Mouse (Mus musculus) layer of hippocampus, adult 2 months (tissue): ENCODE results near the gene Resp18. TPM values are rescaled to one million over a fixed set of nuclear protein-coding genes. Genes with fewer than 3 reads are reported as not detected.

Experiments
- DNase-seq, 2 experiments: peaks; one replicate each; pipeline ENCODE4 v3.0.0; 2022; ENCODE audit warnings: low spot score in 2 of 2
- H3K27ac ChIP-seq: fragments of 200-600 bp; 2 replicates; pipeline ENCODE4 v1.8.1; 2022
- H3K4me3 ChIP-seq: fragments of 200-600 bp; 2 replicates; pipeline ENCODE4 v1.8.1; 2022; ENCODE audit warnings: mild to moderate bottlenecking
- CTCF ChIP-seq: fragments of 200-600 bp; conservative IDR thresholded peaks from 2 replicates; pipeline ENCODE4 v1.8.1; 2022; ENCODE audit warnings: antibody characterized with exemption, mild to moderate bottlenecking, moderate library complexity
- total RNA-seq, 2 experiments: library from RNA; stranded (reverse); gene quantifications; 2 replicates each; pipeline ENCODE4 v1.2.3; 2021

Resp18 gene
- total RNA-seq, 2 experiments from 2014 or later: 82.5 to 106 TPM

DNA sequence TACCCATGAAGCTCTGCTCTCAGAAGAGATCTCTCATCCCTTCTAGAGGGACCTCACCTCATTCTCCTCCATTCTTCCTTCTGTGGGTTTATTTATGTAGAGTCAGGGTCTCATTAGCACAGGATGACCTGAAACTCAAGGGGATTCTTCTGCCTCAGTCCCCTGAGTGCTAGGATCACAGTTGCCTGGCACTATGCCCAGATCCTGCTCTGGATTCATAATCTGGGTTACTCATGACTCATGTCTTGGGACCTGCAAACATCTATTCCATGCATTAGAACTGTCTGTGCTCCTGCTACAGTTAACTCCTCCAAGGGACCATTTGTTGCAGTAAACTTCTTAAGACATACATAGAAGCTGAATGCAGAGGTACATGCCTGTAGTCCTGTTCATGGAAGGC, 16.9 kb downstream of the Resp18 start:
- TF ChIP-seq CTCF: no peak
- no peak for DNase-seq
- Histone ChIP-seq H3K4me3 (no peak overlapping the region), H3K27ac (no peak overlapping the region)

DNA sequence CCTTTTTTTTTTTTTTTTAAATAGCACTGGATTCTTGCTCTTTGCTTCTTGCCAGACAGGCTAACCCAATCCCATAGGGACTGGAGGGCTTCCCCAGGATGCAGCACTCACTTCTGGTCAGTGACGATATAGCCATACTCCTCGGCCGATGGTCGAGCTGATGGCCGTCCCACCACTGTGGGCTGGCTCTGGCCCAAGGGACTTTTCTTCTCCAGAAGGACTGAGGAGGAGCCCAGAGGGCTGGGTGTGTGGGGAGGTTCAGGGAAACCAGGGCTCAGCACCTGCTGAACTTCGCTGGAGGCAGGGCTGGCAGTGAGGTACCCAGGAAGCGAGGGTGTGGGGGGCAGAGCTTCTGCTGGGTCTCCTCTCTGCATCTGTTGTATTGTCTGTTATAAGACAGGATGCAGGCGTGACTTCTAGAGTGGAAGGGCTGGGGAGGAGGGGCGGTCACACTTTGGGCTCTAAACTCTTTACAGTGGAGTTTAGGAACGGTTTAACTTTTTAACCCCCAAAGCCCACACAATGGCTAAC, 22.6 kb downstream of the Resp18 start:
- H3K27ac ChIP-seq: no peak overlapping the region
- no peak for TF ChIP-seq CTCF
- no peak for DNase-seq

DNA sequence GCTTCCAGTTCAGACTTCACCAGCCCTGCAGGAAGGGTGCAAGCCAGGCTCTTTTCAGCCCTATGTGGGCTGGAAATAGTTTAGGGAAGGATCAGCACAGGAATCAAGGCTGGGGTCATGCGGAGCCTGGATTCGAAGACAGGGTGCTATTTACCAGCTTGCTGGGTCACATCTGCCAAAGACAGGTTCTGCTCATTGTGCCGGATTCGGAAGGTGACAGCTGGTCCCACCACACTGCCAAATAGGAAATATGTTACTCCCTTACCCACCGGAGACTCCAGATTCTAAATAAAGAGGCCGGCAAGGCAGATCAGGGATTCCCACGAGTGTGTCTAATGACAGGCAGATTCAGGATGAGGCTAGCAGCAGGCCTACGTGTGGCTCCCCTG, 23.6 kb downstream of the Resp18 start:
- Histone ChIP-seq H3K4me3 (no peak overlapping the region), H3K27ac (peak overlapping the region; percentile 61; the same call in 1 of the 2 replicates)
- DNase-seq: no peak
- no peak; the same call in none of the 2 replicates for TF ChIP-seq CTCF

More for the DNA sequence above, 22.6 kb downstream of the Resp18 start:
- H3K4me3 ChIP-seq: no peak overlapping the region

DNA sequence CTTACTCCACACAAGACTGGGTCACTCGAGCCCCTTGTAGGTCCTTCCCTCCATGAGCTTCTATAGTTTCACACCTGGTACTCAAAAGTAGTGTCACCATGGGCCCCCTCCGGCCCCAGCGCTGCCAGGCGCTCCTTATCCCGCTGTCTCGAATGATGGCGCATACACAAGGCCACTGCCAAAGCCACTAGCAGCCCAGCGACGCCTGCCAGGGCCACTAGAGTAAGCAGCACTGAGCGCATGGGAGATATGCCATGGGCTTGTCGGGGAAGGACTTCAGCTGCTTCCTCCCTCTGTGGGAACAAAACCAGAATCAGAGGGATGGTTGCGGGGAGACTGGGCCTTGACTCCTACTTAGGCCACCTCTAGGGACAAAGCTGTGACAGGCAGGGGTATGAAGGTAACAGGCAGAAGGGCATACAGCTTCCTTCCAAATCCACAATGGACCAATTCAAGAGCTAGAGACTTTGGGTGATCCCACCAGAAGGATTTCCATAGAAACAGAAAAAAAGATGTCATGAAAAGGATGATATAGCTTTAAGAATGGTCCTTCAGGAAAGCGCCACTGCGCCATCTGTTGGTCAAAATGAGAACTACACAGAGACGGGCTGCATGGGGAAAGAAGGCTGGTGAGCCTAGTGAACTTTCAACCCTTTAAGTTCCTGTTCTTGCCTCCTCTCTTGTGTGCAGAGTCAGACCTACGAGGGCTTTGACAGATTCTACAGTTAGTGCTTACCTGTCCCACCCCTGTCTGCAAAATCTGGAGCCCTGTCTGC, 24.2 kb downstream of the Resp18 start:
- H3K27ac ChIP-seq: peak overlapping the region; percentile 61; the same call in 1 of the 2 replicates
- TF ChIP-seq CTCF: peak; percentile 97
- peak; percentile 75 to 91 for DNase-seq
- no peak overlapping the region for H3K4me3 ChIP-seq

DNA sequence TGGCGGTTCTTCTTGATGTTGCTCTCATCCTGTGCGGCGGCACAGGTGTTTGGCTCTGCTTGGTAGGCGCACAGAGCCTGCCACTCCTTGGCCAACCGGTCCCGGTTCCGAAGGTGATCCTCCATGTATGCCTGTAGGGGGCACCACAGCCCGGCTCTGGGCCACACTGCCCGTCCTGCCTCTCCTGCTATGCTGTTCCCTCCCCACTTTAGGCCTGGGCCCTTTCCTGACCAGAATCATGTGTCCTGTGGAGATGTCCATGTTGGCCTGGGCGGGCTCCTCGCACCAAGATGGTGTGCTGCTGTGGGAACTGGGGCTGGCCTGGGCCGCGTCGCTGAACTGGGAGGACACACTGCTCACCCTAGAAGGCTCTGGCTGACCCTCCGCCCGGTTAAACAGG, 25.2 kb downstream of the Resp18 start:
- DNase-seq: no peak
- H3K27ac ChIP-seq: no peak overlapping the region
- TF ChIP-seq CTCF: peak; percentile 66
- no peak overlapping the region for H3K4me3 ChIP-seq

DNA sequence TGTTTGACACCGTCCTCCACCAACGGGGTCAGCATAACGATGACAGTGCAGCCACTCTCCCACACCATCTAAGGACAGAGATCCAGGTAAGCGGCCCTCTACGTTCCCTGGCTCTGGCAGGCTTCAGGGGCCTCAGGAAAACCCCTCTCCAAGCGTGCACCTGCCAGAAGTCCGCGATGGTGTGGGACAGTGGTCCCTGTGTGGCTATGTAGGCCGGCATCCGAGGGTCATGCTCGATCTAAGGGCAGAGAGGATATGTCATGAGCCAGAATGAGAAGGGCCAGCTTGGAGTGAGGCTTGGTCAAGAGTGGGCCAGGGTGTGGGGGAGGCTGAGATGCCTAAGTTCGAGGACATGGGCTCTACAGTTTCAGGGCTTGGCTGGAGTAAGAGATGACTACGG, 25.9 kb downstream of the Resp18 start:
- Histone ChIP-seq H3K4me3 (no peak overlapping the region), H3K27ac (no peak overlapping the region)
- no peak for TF ChIP-seq CTCF
- DNase-seq: no peak

DNA sequence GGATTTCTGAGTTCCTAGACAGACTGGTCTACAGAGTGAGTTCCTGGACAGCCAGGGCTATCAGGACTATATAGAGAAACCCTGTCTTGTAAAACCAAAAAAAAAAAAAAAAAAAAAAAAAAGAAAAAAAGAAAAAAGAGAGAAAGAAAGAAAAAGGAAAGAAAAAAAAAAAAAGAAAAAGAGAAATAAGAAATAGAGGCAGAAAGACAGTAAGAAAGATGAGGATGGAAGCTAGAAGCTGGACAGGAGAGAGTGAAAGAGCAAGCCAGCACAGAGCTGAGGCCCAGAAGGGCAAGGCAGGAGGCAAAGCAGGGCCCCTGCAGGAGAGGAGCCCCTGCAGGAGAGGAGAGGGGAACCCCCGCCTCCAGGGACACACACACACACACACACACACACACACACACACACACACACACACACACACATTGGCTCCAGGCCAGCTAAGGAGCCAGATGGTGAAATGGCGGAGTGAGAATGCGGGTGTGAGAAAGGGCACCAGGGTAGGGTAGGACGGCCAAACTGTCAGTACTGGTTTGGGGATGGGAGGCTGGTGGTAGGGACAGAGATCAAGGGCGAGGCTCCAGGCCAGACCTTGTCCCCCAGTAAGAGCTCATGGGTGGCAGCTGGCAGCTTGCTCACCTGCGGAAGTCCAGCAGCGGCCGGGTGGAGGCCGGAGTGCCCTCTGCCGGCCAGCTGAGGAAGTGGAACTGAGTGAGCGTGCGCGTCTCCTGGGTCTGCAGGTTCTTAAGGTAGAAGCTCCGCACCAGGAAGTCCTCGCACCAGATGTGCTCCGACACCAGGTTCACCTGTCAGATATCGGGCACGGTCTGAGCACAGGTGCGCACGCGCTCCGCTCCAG, 26.9 kb downstream of the Resp18 start:
- peak; percentile 96 for TF ChIP-seq CTCF
- DNase-seq: peak in 1 of 2 experiments; percentile 61
- Histone ChIP-seq H3K4me3 (peak overlapping the region; percentile 5; the same call in 1 of the 2 replicates), H3K27ac (peak overlapping the region; percentile 51; the same call in 1 of the 2 replicates)

DNA sequence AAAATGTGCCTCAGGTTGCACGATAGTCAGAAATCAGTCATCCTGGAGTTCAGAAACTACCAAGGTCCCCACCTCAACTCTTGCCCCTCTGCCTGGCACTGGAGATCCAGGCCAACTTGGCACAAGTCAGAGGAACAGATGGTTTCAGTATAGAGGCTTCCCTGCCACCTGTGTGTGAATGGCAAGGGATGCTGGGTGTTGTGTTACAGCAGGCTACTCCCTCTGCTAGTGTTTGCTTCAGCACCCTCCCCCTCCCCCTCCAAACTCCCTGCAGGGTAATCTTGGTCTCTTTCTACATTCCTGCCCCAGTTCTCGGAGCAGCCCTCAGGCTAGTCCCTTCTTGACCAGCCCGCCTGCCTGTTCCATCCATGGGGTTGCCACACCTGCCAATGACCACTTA, 27.7 kb downstream of the Resp18 start:
- DNase-seq: no peak
- no peak overlapping the region for H3K4me3 ChIP-seq
- no peak for TF ChIP-seq CTCF
- H3K27ac ChIP-seq: 0 out of 2 replicates have a peak overlapping the region, but pooled peaks have one; percentile 6

DNA sequence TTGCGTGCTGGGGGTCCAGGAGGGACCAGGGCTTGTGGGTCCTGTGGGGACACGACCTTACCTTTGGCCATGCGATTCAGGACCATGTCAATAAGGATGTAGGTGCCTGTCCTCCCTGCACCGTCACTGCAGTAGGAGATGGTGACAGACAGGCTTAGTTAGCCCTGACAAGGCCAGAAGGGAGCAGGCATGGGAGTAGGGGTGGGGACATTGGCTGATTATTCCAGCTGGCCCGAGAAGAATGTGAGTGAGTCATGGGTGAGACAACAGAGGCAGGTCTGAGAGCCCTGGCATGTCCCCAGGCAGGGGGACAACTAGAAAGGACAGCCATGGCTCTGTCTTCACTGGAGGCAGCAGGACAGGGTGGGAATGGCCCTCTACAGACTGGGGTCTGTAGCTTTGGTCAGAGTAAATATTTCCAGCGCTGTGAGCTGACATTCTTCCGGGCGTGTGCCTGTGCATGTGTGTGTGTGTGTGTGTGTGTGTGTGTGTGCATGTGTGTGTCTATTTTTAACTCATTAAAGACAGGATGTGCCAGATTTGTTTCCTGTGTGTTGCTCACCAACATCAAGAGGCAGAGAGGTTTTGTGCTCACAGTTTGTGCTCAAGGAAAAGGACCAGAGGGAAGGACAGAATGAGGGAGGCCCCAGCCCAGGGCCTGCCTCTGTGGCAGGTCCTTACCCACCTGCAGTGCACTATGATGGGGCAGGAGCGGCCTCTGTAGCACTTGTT, 30.0 kb downstream of the Resp18 start:
- peak overlapping the region; percentile 82 for H3K27ac ChIP-seq
- no peak for DNase-seq
- TF ChIP-seq CTCF: no peak
- no peak overlapping the region for H3K4me3 ChIP-seq

DNA sequence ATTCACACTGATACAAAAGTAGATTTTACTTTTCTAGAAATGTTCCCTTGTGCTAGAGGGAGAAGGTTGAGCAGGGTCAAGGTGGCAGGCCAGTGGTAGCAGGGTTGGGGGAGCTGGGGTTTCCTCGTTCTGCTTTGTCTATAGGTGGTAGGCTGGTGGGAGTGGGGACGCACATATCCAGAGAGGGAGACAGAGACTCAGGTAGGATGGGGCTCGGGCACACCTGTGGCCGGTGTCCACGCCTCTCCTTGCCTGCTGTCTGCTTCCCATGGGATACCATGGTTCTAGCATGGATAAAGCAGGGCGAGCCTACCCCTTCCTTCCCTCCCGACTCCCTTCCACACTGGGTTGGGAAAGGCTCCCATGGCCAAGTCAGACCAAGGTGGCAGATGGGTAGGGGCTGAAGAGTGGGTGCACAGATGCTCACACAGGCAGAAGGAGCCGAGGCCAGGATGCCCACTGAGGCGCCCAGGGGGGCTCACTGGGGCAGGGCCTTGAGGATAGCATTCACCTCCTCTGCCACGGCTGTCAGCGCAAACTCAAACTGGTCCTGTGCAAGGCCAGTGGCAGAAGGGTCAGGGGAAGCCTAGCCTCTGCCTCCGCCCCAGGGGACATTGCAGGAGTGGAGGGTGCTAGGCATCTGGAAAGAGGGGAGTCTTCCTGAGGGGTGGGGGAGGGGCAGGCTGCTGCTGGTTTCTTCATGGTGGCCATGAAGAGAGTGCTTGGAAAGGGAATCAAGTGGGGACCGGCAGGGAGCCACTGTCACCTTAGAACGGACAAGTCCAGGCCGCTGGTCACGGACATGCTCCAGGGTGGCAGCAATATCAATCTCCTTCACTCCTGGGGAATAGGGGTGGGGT, 30.9 kb downstream of the Resp18 start:
- Histone ChIP-seq H3K27ac (peak overlapping the region; percentile 82), H3K4me3 (no peak overlapping the region)
- no peak for DNase-seq
- TF ChIP-seq CTCF: no peak

DNA sequence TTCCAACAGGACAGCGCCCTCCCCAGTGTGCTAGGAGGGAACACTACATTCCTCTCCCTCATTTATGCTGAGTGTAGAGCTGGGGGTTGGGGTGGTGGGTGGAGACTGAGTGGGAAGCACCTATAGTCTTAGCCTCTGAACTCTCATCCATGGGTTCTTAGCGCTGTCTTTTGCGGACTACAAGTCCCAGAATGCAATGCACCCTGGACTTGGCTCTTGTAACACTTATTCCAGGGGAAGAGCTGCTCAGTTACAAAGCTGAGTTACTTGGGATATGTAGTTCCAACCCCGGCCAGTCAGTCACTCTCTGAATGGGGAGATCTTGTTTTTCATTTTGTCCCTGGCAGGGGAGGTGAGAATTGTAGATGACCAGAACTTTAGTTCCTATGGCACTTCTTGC, 33.4 kb downstream of the Resp18 start:
- DNase-seq: peak; percentile 64 to 72
- peak; percentile 22; the same call in 1 of the 2 replicates for TF ChIP-seq CTCF
- H3K27ac ChIP-seq: peak overlapping the region; percentile 82; the same call in 1 of the 2 replicates

More for the DNA sequence above, 33.4 kb downstream of the Resp18 start:
- H3K4me3 ChIP-seq: no peak overlapping the region
